Mouse (Mus musculus) urinary bladder, postnatal 14 days (tissue): ENCODE results near the gene C3.

Experiments
- DNase-seq: peaks from one replicate; pipeline ENCODE4 v3.0.0; 2021; ENCODE audit warnings: low spot score

C3 gene

GRCm38 (mm10) chr17:57219884-57220207 is 8.1 kb downstream of the C3 start:
- peak; percentile 48 for DNase-seq

- peak; percentile 81 for DNase-seq
Measured at GRCm38 (mm10) chr17:57219167-57219883, 8.6 kb downstream of the C3 start.

- no peak for DNase-seq
Measured at GRCm38 (mm10) chr17:57218335-57218900, 9.5 kb downstream of the C3 start.

GRCm38 (mm10) chr17:57214676-57215387 is 13.1 kb downstream of the C3 start:
- DNase-seq: no peak

- DNase-seq: no peak
Measured at GRCm38 (mm10) chr17:57211501-57211900, 16.4 kb downstream of the C3 start.

GRCm38 (mm10) chr17:57209330-57209729 is 18.6 kb downstream of the C3 start:
- DNase-seq: no peak

- DNase-seq: no peak
Measured at GRCm38 (mm10) chr17:57207938-57208337, 20.0 kb downstream of the C3 start.

- no peak for DNase-seq
Measured at GRCm38 (mm10) chr17:57201841-57202724, 25.9 kb downstream of the C3 start.

- no peak for DNase-seq
Measured at GRCm38 (mm10) chr17:57198252-57198651, 29.7 kb downstream of the C3 start.

- no peak for DNase-seq
Measured at GRCm38 (mm10) chr17:57195326-57196010, 32.5 kb downstream of the C3 start.

GRCm38 (mm10) chr17:57194771-57195170 is 33.2 kb downstream of the C3 start:
- DNase-seq: no peak

GRCm38 (mm10) chr17:57194041-57194507 is 33.9 kb downstream of the C3 start, which contains the start of gene Tnfsf14:
TSS of gene Tnfsf14 (minus strand) at chr17:57194177.
- no peak for DNase-seq

- DNase-seq: no peak
Measured at GRCm38 (mm10) chr17:57188510-57189192, 39.3 kb downstream of the C3 start.

GRCm38 (mm10) chr17:57185641-57186040 is 42.3 kb downstream of the C3 start:
- DNase-seq: no peak

GRCm38 (mm10) chr17:57182871-57183270 is 45.1 kb downstream of the C3 start:
- no peak for DNase-seq

- DNase-seq: no peak
Measured at GRCm38 (mm10) chr17:57180363-57180762, 47.6 kb downstream of the C3 start.

GRCm38 (mm10) chr17:57173351-57173750 is 54.6 kb downstream of the C3 start:
- DNase-seq: no peak

- DNase-seq: no peak
Measured at GRCm38 (mm10) chr17:57172378-57172777, 55.6 kb downstream of the C3 start.

GRCm38 (mm10) chr17:57170616-57171260 is 57.2 kb downstream of the C3 start:
- DNase-seq: no peak
